Comparison of ENCODE assay signal across 13 mouse cellular contexts in genomic region chr19:17643128-17643797, GRCm38 (mm10).
A peak's percentile ranks its signal among the peaks of the same experiment; 100 is the strongest.
DNase-seq lines count a peak whose midpoint lies in the region; ATAC-seq and TF ChIP-seq lines count a peak whose summit lies in the region.
"Had no signal": no experiment of that assay in that cellular context is flagged by ENCODE, and none has a peak within 500 bp of the region (broad histone marks: within the 10 kb centered on the region; RNA-seq: fewer than 3 reads in every experiment).

No protein-coding gene starts in this region.

- H3K4me1 ChIP-seq in forebrain, embryonic 14.5 days (ENCODE audit: control insufficient read depth, insufficient read depth, low read length), result no peaks in the 10 kb centered on the region
- no peaks in the 10 kb centered on the region for H3K4me1 ChIP-seq in forebrain, embryonic 13.5 days
- H3K4me1 ChIP-seq: limb, embryonic 12.5 days; liver, embryonic 15.5 days had no signal

- H3K36me3 ChIP-seq in forebrain, embryonic 14.5 days (ENCODE audit: control insufficient read depth, insufficient read depth, low read length), result no peaks in the 10 kb centered on the region
- no peaks in the 10 kb centered on the region for H3K36me3 ChIP-seq in forebrain, embryonic 13.5 days (ENCODE audit: poor library complexity, severe bottlenecking)
- H3K36me3 ChIP-seq: liver, embryonic 15.5 days had no signal

- no peak overlapping the region for H3K4me3 ChIP-seq in forebrain, embryonic 14.5 days (ENCODE audit: low read depth, low read length)
- no peak overlapping the region for H3K4me3 ChIP-seq in forebrain, embryonic 13.5 days
- H3K4me3 ChIP-seq in layer of hippocampus, adult 2 months, result no peak overlapping the region
- H3K4me3 ChIP-seq: limb, embryonic 12.5 days; liver, embryonic 15.5 days had no signal

- H3K9me3 ChIP-seq in forebrain, embryonic 14.5 days (replicated peaks; ENCODE audit: control insufficient read depth, low read length), result no peaks in the 10 kb centered on the region
- H3K9me3 ChIP-seq in forebrain, embryonic 13.5 days (replicated peaks), result no peaks in the 10 kb centered on the region
- H3K9me3 ChIP-seq: limb, embryonic 12.5 days; liver, embryonic 15.5 days had no signal

- H3K27me3 ChIP-seq in forebrain, embryonic 14.5 days (replicated peaks; ENCODE audit: control insufficient read depth, insufficient read depth, low read length), result no peaks in the 10 kb centered on the region
- no peaks in the 10 kb centered on the region for H3K27me3 ChIP-seq in forebrain, embryonic 13.5 days
- H3K27me3 ChIP-seq: liver, embryonic 15.5 days had no signal

- H3K4me2 ChIP-seq in forebrain, embryonic 14.5 days (ENCODE audit: low read length), result no peak overlapping the region
- no peak overlapping the region for H3K4me2 ChIP-seq in forebrain, embryonic 13.5 days
- H3K4me2 ChIP-seq: limb, embryonic 12.5 days; liver, embryonic 15.5 days had no signal

- ATAC-seq in forebrain, embryonic 14.5 days, result no peak
- ATAC-seq in forebrain, embryonic 13.5 days, result no peak
- no peak for ATAC-seq in megakaryocyte progenitor cell, adult 5-6 weeks (replicated peaks; ENCODE audit: poor library complexity)

- peak; percentile 23 for DNase-seq in forebrain, embryonic 14.5 days (ENCODE audit: low spot score)
- no peak for DNase-seq in layer of hippocampus, adult 2 months (ENCODE audit: low spot score in 2 of 2)
- no peak for DNase-seq in layer of hippocampus, postnatal 14 days (ENCODE audit: low spot score in 2 of 2)
- DNase-seq in 3T3-L1 (ENCODE audit: low read depth, low spot score), result peak; percentile 4
- peak; percentile 67 for DNase-seq in adrenal gland, postnatal 14 days
- no peak for DNase-seq in thymus, postnatal 10 days (ENCODE audit: low spot score in 2 of 2)
- DNase-seq: cerebellum, adult 2 months; gastrocnemius, postnatal 10 days; lung, postnatal 36 days had no signal

- peak; percentile 67 for TF ChIP-seq CTCF in layer of hippocampus, adult 2 months (conservative IDR thresholded peaks at IDR 0.05)

- no peak overlapping the region for H3K27ac ChIP-seq in forebrain, embryonic 14.5 days (ENCODE audit: low read depth, low read length)
- H3K27ac ChIP-seq in forebrain, embryonic 13.5 days, result no peak overlapping the region
- H3K27ac ChIP-seq in layer of hippocampus, adult 2 months, result no peak overlapping the region
- H3K27ac ChIP-seq: limb, embryonic 12.5 days; liver, embryonic 15.5 days had no signal

- WGBS in forebrain, embryonic 14.5 days, result 67% methylated on average over 3 of the region's 3 CpGs
- WGBS in forebrain, embryonic 13.5 days, result 77% methylated on average over 3 of the region's 3 CpGs

- H3K9ac ChIP-seq in forebrain, embryonic 14.5 days (ENCODE audit: low read length), result no peak overlapping the region
- H3K9ac ChIP-seq in forebrain, embryonic 13.5 days, result no peak overlapping the region
- H3K9ac ChIP-seq: limb, embryonic 12.5 days; liver, embryonic 15.5 days had no signal

Comparison
In these comparisons a context has a peak if more than half of its experiments do, and no peak if none do; other contexts are left out.
1. DNase-seq: peak in forebrain, embryonic 14.5 days (single experiment), 3T3-L1 (single experiment) and adrenal gland, postnatal 14 days (single experiment); none in layer of hippocampus, adult 2 months (0 of 2), layer of hippocampus, postnatal 14 days (0 of 2) and thymus, postnatal 10 days (0 of 2).